9 mouse cellular contexts compared by ENCODE assay signal in the genomic region with DNA sequence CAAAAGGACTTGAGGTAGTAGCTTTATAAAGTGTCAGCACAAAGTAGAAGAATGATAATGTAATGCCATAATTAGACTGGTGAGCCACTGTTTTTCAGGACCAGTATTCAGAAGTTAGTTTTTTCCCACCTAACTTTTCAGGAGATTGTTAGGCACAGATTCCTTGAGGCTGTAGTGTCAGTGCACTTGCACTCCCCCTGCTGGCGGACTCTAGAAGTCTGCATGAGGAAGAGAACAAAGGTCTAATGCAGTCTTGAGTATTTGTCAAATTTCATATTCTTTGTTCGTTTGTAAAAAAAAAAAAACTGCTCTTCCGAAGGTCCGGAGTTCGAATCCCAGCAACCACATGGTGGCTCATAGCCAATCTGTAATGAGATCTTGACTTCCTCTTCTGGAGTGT. TPM values are rescaled to one million over a fixed set of nuclear protein-coding genes. Genes with fewer than 3 reads are reported as not detected.
DNase-seq lines count a peak whose midpoint lies in the region; ATAC-seq and TF ChIP-seq lines count a peak whose summit lies in the region.
"Had no signal": no experiment of that assay in that cellular context is flagged by ENCODE, and none has a peak within 500 bp of the region (broad histone marks: within the 10 kb centered on the region; RNA-seq: fewer than 3 reads in every experiment).

No protein-coding gene starts in this region.

- no peaks in the 10 kb centered on the region for H3K36me3 ChIP-seq in forebrain, postnatal 0 days (ENCODE audit: insufficient read depth)
- no peaks in the 10 kb centered on the region for H3K36me3 ChIP-seq in forebrain, embryonic 13.5 days (ENCODE audit: poor library complexity, severe bottlenecking)
- H3K36me3 ChIP-seq in ES-E14 (ENCODE audit: control insufficient read depth, insufficient read depth, low read length, poor library complexity, severe bottlenecking) = no peaks in the 10 kb centered on the region

- DNase-seq in forebrain, postnatal 0 days = peak; percentile 77
- DNase-seq in ES-E14 (ENCODE audit: low read depth, low spot score) = peak; percentile 48
- DNase-seq in cerebellum, adult 9-10 months = peak; percentile 78
- peak; percentile 60 to 73 for DNase-seq in gastrocnemius, postnatal 36 days
- DNase-seq in layer of hippocampus, postnatal 25 days (ENCODE audit: extremely low spot score in 1 of 2, low spot score in 1 of 2) = peak; percentile 45 to 87
- peak; percentile 28 to 54 for DNase-seq in natural killer cell, adult 2 months (ENCODE audit: low spot score in 2 of 2)
- peak; percentile 87 for DNase-seq in testis, postnatal 10 days (ENCODE audit: low spot score)

- H3K4me2 ChIP-seq in forebrain, postnatal 0 days (ENCODE audit: low read depth) = no peak overlapping the region
- no peak overlapping the region for H3K4me2 ChIP-seq in forebrain, embryonic 13.5 days

- intact Hi-C loops in gastrocnemius, postnatal 36 days (cut with DNase I) = loop anchor here (5.0 kb wide), 1 partner anchor 78 kb away; no protein-coding TSS in a partner anchor

- peak; percentile 82 for TF ChIP-seq CTCF in forebrain, postnatal 0 days (IDR thresholded peaks at IDR 0.05; ENCODE audit: low read depth)

- H3K9ac ChIP-seq in forebrain, postnatal 0 days = no peak overlapping the region
- no peak overlapping the region for H3K9ac ChIP-seq in forebrain, embryonic 13.5 days
- H3K9ac ChIP-seq in ES-E14 (ENCODE audit: insufficient read depth, low read depth, low read length, poor library complexity, severe bottlenecking) = no peak overlapping the region

- WGBS in forebrain, postnatal 0 days = 66% methylated on average over 5 of the region's 5 CpGs
- 60% methylated on average over 5 of the region's 5 CpGs for WGBS in forebrain, embryonic 13.5 days

- H3K27ac ChIP-seq in forebrain, postnatal 0 days (ENCODE audit: low read depth, low read length) = no peak overlapping the region
- H3K27ac ChIP-seq in forebrain, embryonic 13.5 days = no peak overlapping the region
- no peak overlapping the region for H3K27ac ChIP-seq in ES-E14 (ENCODE audit: insufficient read depth, low read depth, low read length, poor library complexity, severe bottlenecking)
- H3K27ac ChIP-seq: macrophage had no signal

- H3K27me3 ChIP-seq in forebrain, postnatal 0 days (ENCODE audit: insufficient read depth, low read length) = no peaks in the 10 kb centered on the region
- H3K27me3 ChIP-seq in forebrain, embryonic 13.5 days = no peaks in the 10 kb centered on the region

- in situ Hi-C loops in ES-E14 (cut with MboI; ENCODE audit: low sequenced_read_pairs in 2 of 2, unreplicated experiment in 2 of 2) = no loop called here

- H3K9me3 ChIP-seq in forebrain, postnatal 0 days (ENCODE audit: low read length) = no peaks in the 10 kb centered on the region
- no peaks in the 10 kb centered on the region for H3K9me3 ChIP-seq in forebrain, embryonic 13.5 days (replicated peaks)
- no peaks in the 10 kb centered on the region for H3K9me3 ChIP-seq in ES-E14 (ENCODE audit: control insufficient read depth, insufficient read depth, low read depth, low read length)

- H3K4me1 ChIP-seq in forebrain, postnatal 0 days (ENCODE audit: insufficient read depth) = no peaks in the 10 kb centered on the region; the same call in 1 of the 2 replicates
- peaks cover 69% of the 10 kb centered on the region for H3K4me1 ChIP-seq in forebrain, embryonic 13.5 days
- H3K4me1 ChIP-seq in ES-E14 (ENCODE audit: control insufficient read depth in 2 of 2, insufficient read depth in 2 of 2, low read length in 2 of 2, poor library complexity in 1 of 2) = peaks cover 0 to 5% of the 10 kb centered on the region in 2 experiments; a peak in 2 of 4 replicates

- no peak overlapping the region for H3K4me3 ChIP-seq in forebrain, postnatal 0 days (ENCODE audit: low read depth, low read length)
- H3K4me3 ChIP-seq in forebrain, embryonic 13.5 days = no peak overlapping the region
- H3K4me3 ChIP-seq in ES-E14 (ENCODE audit: insufficient read depth in 1 of 2, low read depth in 1 of 2, low read length in 2 of 2, poor library complexity in 1 of 2, severe bottlenecking in 1 of 2) = no peak overlapping the region

- ATAC-seq in forebrain, postnatal 0 days = no peak
- ATAC-seq in forebrain, embryonic 13.5 days = no peak

TF ChIP-seq in ES-E14, 5 proteins besides CTCF, POLR2A, EP300 and RAD21:
- TF ChIP-seq ZC3H11A (IDR thresholded peaks at IDR 0.05; ENCODE audit: borderline replicate concordance, low read depth, low read length) = no peak
- 0 out of 2 replicates have a peak, but pooled peaks have one; percentile 25 for TF ChIP-seq ZNF384 (IDR thresholded peaks at IDR 0.05; ENCODE audit: low read depth, low read length)

RNA-seq across cellular contexts. Expression of a gene that starts 20.1 kb away (rescaled TPM):
- total RNA-seq in forebrain, postnatal 0 days (2014; rRNA removed) = 77.0 and 91.5 TPM in 2 replicates
- polyA plus RNA-seq in forebrain, postnatal 0 days (2015; fragmentation: Nextera tagmentation; extraction: Ambion mirVana) = 48.5 and 48.7 TPM in 2 replicates
- polyA plus RNA-seq in forebrain, embryonic 13.5 days (2015; fragmentation: Nextera tagmentation; extraction: Ambion mirVana) = 63.3 and 76.7 TPM in 2 replicates
- total RNA-seq in ES-E14 (2012; rRNA removed) = 32.2 and 43.3 TPM in 2 replicates
- 100 to 1,000 TPM; 155 to 159 TPM for total RNA-seq in gastrocnemius, postnatal 36 days (2021)
- 100 to 1,000 TPM; 114 to 119 TPM for total RNA-seq in layer of hippocampus, postnatal 25 days (2021)

RNA-seq across cellular contexts. Expression of a gene that starts 54.8 kb away (rescaled TPM):
- 29.1 and 45.7 TPM in 2 replicates for total RNA-seq in forebrain, postnatal 0 days (2014; rRNA removed)
- 7.6 and 10.9 TPM in 2 replicates for polyA plus RNA-seq in forebrain, postnatal 0 days (2015; fragmentation: Nextera tagmentation; extraction: Ambion mirVana)
- polyA plus RNA-seq in forebrain, embryonic 13.5 days (2015; fragmentation: Nextera tagmentation; extraction: Ambion mirVana) = 7.4 and 8.0 TPM in 2 replicates
- 7.1 and 15.4 TPM in 2 replicates for total RNA-seq in ES-E14 (2012; rRNA removed)
- 10 to 100 TPM; 44.9 to 47.7 TPM for total RNA-seq in gastrocnemius, postnatal 36 days (2021)
- total RNA-seq in layer of hippocampus, postnatal 25 days (2021) = 10 to 100 TPM; 56.9 to 68.0 TPM
